Mouse (Mus musculus) embryonic facial prominence, embryonic 13.5 days (tissue): ENCODE measurements at regions not wholly inside any gene's neighbourhood (a gene's known extent, or its start where the extent isn't known, plus 50 kb on each side); places are given as distances from the start of the nearest gene placed in this dataset.

Experiments
- ATAC-seq: fragments of 200-750 bp; cut with Nextera tagmentation; 2 replicates; pipeline ENCODE4 v1.8.0; 2017; ENCODE audit warnings: low read depth; ENCODE audit not compliant: insufficient number of reproducible peaks, insufficient read depth, low FRiP score, low TSS enrichment
- H3K27ac ChIP-seq: fragments of 300-500 bp; sonication (generic); 2 replicates; pipeline ENCODE4 v1.5.1; 2015; ENCODE audit warnings: moderate library complexity, mild to moderate bottlenecking, inconsistent platforms
- H3K27me3 ChIP-seq: fragments of 300-500 bp; sonication (generic); 2 replicates; pipeline ENCODE4 v1.6.1; 2015; ENCODE audit warnings: mild to moderate bottlenecking, inconsistent platforms
- H3K36me3 ChIP-seq: fragments of 300-500 bp; sonication (generic); 2 replicates; pipeline ENCODE4 v1.6.1; 2015; ENCODE audit warnings: mild to moderate bottlenecking, inconsistent platforms
- H3K4me1 ChIP-seq: fragments of 300-500 bp; sonication (generic); 2 replicates; pipeline ENCODE4 v1.6.1; 2015; ENCODE audit warnings: inconsistent platforms
- H3K4me2 ChIP-seq: fragments of 300-500 bp; sonication (generic); 2 replicates; pipeline ENCODE4 v1.6.1; 2015; ENCODE audit warnings: moderate library complexity, mild to moderate bottlenecking, inconsistent platforms
- H3K4me3 ChIP-seq: fragments of 300-500 bp; sonication (generic); 2 replicates; pipeline ENCODE4 v1.5.1; 2015; ENCODE audit warnings: mild to moderate bottlenecking, inconsistent platforms
- H3K9ac ChIP-seq: fragments of 300-500 bp; sonication (generic); 2 replicates; pipeline ENCODE4 v1.6.1; 2015; ENCODE audit warnings: mild to moderate bottlenecking, inconsistent platforms
- H3K9me3 ChIP-seq: fragments of 300-500 bp; sonication (generic); 2 replicates; pipeline ENCODE4 v1.6.1; 2016; ENCODE audit warnings: inconsistent platforms
- WGBS: fragments of 180-500 bp; shearing (Covaris S2); methylation state at CpG from one replicate; pipeline ENCODE4 v1.1.7; 2015; ENCODE audit warnings: mixed read lengths; 5-methylcytosine and 5-hydroxymethylcytosine counted together

- 68% methylated on average over 7 of the region's 7 CpGs for WGBS
- H3K27me3 ChIP-seq, result no peaks in the 10 kb centered on the region
- ATAC-seq, result no peak
These were observed 258.7 kb upstream of the Hnrnpa3 start for GRCm38 (mm10) chr2:75400291-75400870.

GRCm38 (mm10) chr2:75403791-75404190, 255.3 kb upstream of the Hnrnpa3 start:
- Histone ChIP-seq H3K27ac (no peak overlapping the region), H3K4me1 (no peaks in the 10 kb centered on the region; the same call in 1 of the 2 replicates), H3K36me3 (no peaks in the 10 kb centered on the region), H3K4me3 (no peak overlapping the region), H3K4me2 (no peak overlapping the region), H3K27me3 (no peaks in the 10 kb centered on the region; the same call in 1 of the 2 replicates), H3K9me3 (no peaks in the 10 kb centered on the region), H3K9ac (no peak overlapping the region)
- no peak for ATAC-seq
- WGBS, result 69% methylated on average over 8 of the region's 8 CpGs

More at GRCm38 (mm10) chr2:75400291-75400870, 258.7 kb upstream of the Hnrnpa3 start:
- Histone ChIP-seq H3K9ac (no peak overlapping the region), H3K36me3 (no peaks in the 10 kb centered on the region), H3K4me1 (no peaks in the 10 kb centered on the region), H3K4me3 (no peak overlapping the region), H3K4me2 (no peak overlapping the region), H3K9me3 (no peaks in the 10 kb centered on the region), H3K27ac (no peak overlapping the region)

DNA sequence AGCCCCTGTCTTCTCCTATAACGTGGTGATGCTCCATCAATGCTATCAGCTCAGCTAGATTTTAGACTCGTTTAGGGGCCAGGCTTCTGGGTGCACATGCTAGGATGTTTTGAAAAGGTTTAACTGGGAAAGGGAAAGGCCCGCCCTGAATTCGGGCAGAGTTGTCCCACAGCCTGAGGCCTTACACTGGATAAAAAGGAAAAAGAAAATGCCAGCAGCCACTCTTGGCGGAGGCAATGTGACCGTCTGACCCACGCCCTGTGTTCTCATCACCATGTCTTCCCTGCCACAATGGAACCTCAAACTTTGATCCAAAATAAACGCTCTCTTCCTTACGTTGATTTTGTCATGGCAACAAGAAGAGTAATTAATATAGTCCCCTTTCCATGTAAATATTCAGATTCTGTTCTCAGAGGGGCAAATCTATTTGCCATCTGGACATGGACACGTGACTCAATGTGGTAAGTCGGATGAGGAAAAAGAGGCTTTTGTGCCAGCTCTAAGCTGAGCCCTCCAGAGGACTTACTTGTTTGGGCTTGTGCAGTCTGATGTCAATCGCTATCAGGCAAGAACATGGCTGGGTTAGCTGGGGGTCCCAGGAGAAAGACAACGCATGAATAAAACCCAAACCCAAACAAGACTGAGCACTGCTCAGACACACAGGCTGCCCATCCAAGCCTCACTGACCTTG, 253.4 kb upstream of the Hnrnpa3 start:
- Histone ChIP-seq H3K9ac (no peak overlapping the region), H3K9me3 (no peaks in the 10 kb centered on the region), H3K4me2 (no peak overlapping the region), H3K4me3 (no peak overlapping the region), H3K4me1 (no peaks in the 10 kb centered on the region; the same call in 1 of the 2 replicates), H3K36me3 (no peaks in the 10 kb centered on the region), H3K27ac (no peak overlapping the region), H3K27me3 (no peaks in the 10 kb centered on the region; the same call in 1 of the 2 replicates)
- WGBS, result 71% methylated on average over 13 of the region's 13 CpGs
- ATAC-seq, result no peak

GRCm38 (mm10) chr2:75406721-75407455, 252.2 kb upstream of the Hnrnpa3 start:
- ATAC-seq, result no peak
- H3K36me3 ChIP-seq, result no peaks in the 10 kb centered on the region
- no peaks in the 10 kb centered on the region; the same call in 1 of the 2 replicates for H3K27me3 ChIP-seq
- H3K4me2 ChIP-seq, result no peak overlapping the region
- no peak overlapping the region for H3K27ac ChIP-seq
- 61% methylated on average over 6 of the region's 6 CpGs for WGBS
- no peak overlapping the region for H3K9ac ChIP-seq
- no peaks in the 10 kb centered on the region; the same call in 1 of the 2 replicates for H3K4me1 ChIP-seq
- no peaks in the 10 kb centered on the region for H3K9me3 ChIP-seq
- no peak overlapping the region for H3K4me3 ChIP-seq

DNA sequence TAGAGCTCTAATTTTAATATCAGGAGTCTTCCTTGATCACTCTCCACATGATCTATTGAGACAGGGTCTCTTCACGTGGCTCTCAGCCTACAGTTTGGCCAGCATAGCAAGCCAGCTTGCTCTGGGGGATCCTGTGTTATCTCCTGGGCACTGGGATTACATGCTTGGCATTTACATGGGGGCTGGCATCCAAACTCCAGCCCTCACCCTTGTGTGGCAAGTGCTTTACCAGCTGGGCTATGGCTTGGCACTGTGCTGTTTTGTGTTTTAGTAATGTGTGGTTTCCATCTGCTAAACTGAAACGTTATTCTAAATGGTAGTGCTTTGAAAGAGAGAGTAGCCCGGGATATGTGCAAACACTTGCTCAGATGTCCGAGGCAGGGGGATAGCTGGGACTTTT, 251.5 kb upstream of the Hnrnpa3 start:
- H3K27me3 ChIP-seq, result no peaks in the 10 kb centered on the region; the same call in 1 of the 2 replicates
- no peak overlapping the region for H3K9ac ChIP-seq
- H3K4me2 ChIP-seq, result no peak overlapping the region
- H3K9me3 ChIP-seq, result no peaks in the 10 kb centered on the region
- H3K4me3 ChIP-seq, result no peak overlapping the region
- ATAC-seq, result no peak
- no peak overlapping the region for H3K27ac ChIP-seq
- H3K4me1 ChIP-seq, result no peaks in the 10 kb centered on the region; the same call in 1 of the 2 replicates
- WGBS, result 67% methylated on average over 4 of the region's 4 CpGs
- H3K36me3 ChIP-seq, result no peaks in the 10 kb centered on the region

DNA sequence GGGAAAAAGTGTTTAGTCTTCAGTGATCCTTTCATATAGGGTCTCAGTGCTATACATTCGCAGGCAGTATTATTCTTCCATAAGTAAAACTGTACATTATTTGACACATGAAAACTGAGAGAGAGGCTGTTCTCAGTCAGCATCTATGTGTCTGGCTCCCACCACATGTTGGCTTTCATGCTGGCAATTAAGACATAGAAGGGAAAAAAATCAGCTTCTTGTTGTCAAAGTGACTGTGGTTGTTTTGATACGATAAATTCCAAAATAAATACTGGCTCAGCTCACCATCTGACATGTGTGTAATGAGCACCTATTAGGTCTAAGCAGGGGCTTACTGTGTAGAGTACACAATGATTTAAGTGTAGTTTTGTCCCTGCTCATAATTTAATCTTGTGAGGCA, 251.0 kb upstream of the Hnrnpa3 start:
- 80% methylated on average over 2 of the region's 2 CpGs for WGBS
- ATAC-seq, result no peak
- no peaks in the 10 kb centered on the region; the same call in 1 of the 2 replicates for H3K4me1 ChIP-seq
- no peaks in the 10 kb centered on the region for H3K9me3 ChIP-seq
- no peaks in the 10 kb centered on the region for H3K36me3 ChIP-seq
- no peaks in the 10 kb centered on the region; the same call in 1 of the 2 replicates for H3K27me3 ChIP-seq
- no peak overlapping the region for H3K4me3 ChIP-seq
- H3K9ac ChIP-seq, result no peak overlapping the region
- no peak overlapping the region for H3K27ac ChIP-seq
- no peak overlapping the region for H3K4me2 ChIP-seq

DNA sequence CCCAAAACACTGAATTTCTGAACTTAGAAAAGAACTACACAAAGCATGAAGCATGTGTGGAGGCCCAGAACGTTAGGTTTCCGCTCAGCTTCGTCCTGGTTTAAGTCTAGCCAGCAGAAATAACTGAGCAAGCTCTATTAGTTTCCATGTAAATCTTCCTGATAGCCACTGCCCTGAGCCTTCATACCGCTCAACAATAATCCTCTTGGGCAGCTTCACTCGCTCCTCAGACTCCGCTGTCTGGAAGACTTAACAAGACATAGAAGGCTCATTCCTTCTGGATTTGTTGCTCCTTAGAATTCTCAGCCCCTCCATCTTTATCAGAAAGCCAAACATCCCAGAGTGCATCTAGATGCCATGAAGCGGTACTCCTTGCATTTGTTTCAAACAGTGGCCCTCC, 249.3 kb upstream of the Hnrnpa3 start:
- Histone ChIP-seq H3K9me3 (no peaks in the 10 kb centered on the region), H3K4me1 (no peaks in the 10 kb centered on the region; the same call in 1 of the 2 replicates), H3K9ac (no peak overlapping the region), H3K27ac (no peak overlapping the region), H3K27me3 (no peaks in the 10 kb centered on the region; the same call in 1 of the 2 replicates), H3K4me3 (no peak overlapping the region), H3K36me3 (no peaks in the 10 kb centered on the region), H3K4me2 (no peak overlapping the region)
- 89% methylated on average over 7 of the region's 7 CpGs for WGBS
- ATAC-seq, result no peak

DNA sequence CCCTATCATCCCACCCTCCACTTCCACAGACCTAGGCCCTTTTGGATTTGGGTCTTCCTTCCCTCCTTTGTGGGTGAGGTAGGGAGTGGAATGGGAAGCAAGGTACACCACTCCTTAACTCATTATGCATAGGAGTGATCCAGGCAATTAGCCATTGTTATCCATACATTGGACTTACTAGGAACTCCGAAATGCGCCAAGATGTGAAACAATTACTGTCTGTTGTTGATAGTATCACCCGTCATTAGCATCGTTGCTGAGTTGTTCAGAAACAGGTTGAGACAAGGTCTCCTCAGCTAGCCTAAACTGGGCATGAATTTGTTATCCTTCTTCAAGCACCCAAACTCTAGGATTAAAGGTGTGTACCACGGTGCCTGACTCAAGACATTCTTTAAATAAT, 246.3 kb upstream of the Hnrnpa3 start:
- Histone ChIP-seq H3K36me3 (no peaks in the 10 kb centered on the region), H3K4me1 (no peaks in the 10 kb centered on the region), H3K9me3 (no peaks in the 10 kb centered on the region), H3K4me2 (no peak overlapping the region), H3K27me3 (no peaks in the 10 kb centered on the region), H3K27ac (no peak overlapping the region), H3K4me3 (no peak overlapping the region), H3K9ac (no peak overlapping the region)
- 86% methylated on average over 5 of the region's 5 CpGs for WGBS
- no peak for ATAC-seq

- H3K9me3 ChIP-seq, result no peaks in the 10 kb centered on the region
- no peak overlapping the region for H3K9ac ChIP-seq
- ATAC-seq, result no peak
- 83% methylated on average over 2 of the region's 2 CpGs for WGBS
- H3K4me1 ChIP-seq, result 0 out of 2 replicates have a peak, but pooled peaks cover 10% of the 10 kb centered on the region
- peaks cover under 1% of the 10 kb centered on the region; the same call in 1 of the 2 replicates for H3K27me3 ChIP-seq
- no peak overlapping the region for H3K4me2 ChIP-seq
- H3K4me3 ChIP-seq, result no peak overlapping the region
- H3K27ac ChIP-seq, result no peak overlapping the region
- no peaks in the 10 kb centered on the region for H3K36me3 ChIP-seq
These were observed 240.4 kb upstream of the Hnrnpa3 start for GRCm38 (mm10) chr2:75418689-75419088.

- Histone ChIP-seq H3K9me3 (no peaks in the 10 kb centered on the region), H3K4me3 (no peak overlapping the region), H3K9ac (no peak overlapping the region), H3K4me2 (no peak overlapping the region), H3K4me1 (0 out of 2 replicates have a peak, but pooled peaks cover 13% of the 10 kb centered on the region), H3K27ac (no peak overlapping the region), H3K27me3 (peaks cover 4% of the 10 kb centered on the region; the same call in 1 of the 2 replicates), H3K36me3 (no peaks in the 10 kb centered on the region)
- ATAC-seq, result no peak
- 92% methylated on average over 1 of the region's 1 CpGs for WGBS
These were observed 239.9 kb upstream of the Hnrnpa3 start for GRCm38 (mm10) chr2:75419142-75419541.

DNA sequence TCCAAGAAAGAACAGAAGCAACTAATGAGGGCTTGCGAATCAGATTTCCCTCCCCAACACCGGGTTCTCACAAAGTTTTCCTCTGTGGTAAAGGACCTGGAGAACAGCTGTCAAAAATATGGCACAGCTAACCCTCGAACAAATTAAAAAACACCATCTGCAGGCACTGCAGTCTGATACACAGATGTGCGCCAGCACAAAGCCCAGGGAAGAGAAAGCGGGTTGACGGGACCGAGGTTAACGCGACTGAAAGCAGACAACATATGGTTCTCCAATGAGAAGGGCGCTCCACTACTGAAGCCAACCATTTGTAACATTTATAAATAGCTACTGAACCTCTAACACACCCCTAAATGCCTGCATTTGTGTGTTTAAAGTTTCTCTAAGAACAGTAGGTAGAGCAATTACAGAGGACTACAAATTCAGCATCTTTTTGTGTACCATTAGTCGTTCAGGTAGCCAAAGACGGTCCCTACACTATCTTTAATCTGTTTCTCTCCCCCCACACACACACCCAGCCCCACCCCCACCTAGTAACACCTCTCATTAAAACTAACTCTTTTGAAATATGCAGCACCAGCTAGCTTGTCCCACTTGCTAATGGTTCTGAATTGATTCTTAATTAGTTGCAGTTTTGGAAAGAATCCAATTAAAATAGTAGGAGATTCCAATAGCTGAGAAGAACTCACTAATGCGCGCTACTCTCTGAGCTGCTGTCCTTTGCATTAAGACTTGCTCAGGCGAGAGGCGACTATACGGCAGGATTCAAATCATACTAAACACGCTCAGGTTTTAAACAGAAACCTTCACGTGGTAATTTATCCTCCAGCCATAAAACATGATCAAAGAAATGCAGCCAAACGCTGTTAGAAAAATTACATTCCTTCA, 236.0 kb upstream of the Hnrnpa3 start:
- Histone ChIP-seq H3K9ac (no peak overlapping the region), H3K4me1 (0 out of 2 replicates have a peak, but pooled peaks cover 13% of the 10 kb centered on the region), H3K27ac (no peak overlapping the region), H3K4me2 (no peak overlapping the region), H3K36me3 (no peaks in the 10 kb centered on the region), H3K9me3 (no peaks in the 10 kb centered on the region), H3K4me3 (no peak overlapping the region), H3K27me3 (peaks cover 8% of the 10 kb centered on the region)
- 59% methylated on average over 20 of the region's 20 CpGs for WGBS
- no peak for ATAC-seq
